Mouse (Mus musculus): ENCODE data around the gene BC024063. TPM values are rescaled to one million over a fixed set of nuclear protein-coding genes. Genes with fewer than 3 reads are reported as not detected.

Gene BC024063
- 0.03 TPM in 1 of 2 replicates, not detected in the other for polyA plus RNA-seq (2012)

GRCm38 (mm10) chr10:82082728-82083621 is at the start of gene BC024063:
BC024063 (plus strand) TSS chr10:82083353.

DNA sequence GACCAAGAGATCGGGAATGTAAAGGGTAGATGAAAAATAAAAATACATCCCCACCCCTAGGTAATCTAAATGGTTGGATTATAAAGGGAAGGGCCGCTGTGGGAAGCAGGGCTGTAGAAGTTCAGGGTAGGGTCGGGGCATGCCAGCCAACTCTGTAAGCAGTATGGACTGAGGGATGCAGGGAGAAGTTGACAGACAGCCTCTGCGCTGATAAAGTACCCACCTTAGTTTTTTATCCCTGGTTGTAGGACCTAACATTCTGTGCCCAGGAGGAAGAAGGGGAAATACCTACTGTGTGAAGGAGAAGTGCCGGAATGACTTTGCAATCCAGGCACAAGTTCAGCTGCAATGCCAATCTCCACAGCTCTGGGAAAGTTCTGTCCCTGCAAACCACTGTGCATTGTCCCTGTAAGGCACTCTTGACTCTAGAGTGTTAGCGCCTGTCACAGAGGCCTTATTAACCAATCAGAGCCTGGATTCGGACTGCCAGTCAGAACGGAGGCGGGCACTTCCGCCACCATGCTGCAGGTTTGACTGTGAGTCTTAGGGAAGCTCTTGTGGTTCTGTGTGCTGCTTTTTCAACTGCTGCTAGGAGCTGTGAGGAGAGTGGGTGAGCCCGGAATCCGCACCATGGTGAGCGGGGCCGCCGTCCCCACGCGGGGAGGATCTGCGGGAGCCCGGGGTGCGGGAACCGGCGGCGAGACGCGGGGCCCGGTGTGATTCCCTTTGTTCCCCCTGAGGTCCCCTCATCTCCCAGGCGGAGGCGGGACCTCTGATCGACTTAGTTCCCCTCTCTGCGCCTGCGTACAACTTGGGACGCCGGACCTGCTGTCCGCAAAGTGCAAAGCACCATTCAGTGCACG is 35.3 kb upstream of the BC024063 start, which contains the start of gene Zfp873:
TSS of gene Zfp873 (plus strand) at position 527 of the 863 bp plus-strand sequence.

GRCm38 (mm10) chr10:82127850-82128401 is 44.8 kb downstream of the BC024063 start, which contains the start of gene AU041133:
AU041133 (plus strand) TSS chr10:82128013.

Other genes starting within 250 kb of the BC024063 start
- gene Gm32687, start 219.4 kb upstream of the BC024063 start, polyA plus RNA-seq (2012), result 0.04 and 0.21 TPM in 2 replicates
- 0.04 TPM in 1 of 2 replicates, not detected in the other for gene Zfp781, start 152.9 kb upstream of the BC024063 start, polyA plus RNA-seq (2012)
- gene Zfp873, start 35.2 kb upstream of the BC024063 start, polyA plus RNA-seq (2012), result 0.16 and 0.22 TPM in 2 replicates
- 0.17 TPM in 1 of 2 replicates, not detected in the other for gene AU041133, start 44.7 kb downstream of the BC024063 start, polyA plus RNA-seq (2012)
- 0.09 and 0.22 TPM in 2 replicates for gene Zfp938, start 157.9 kb downstream of the BC024063 start, polyA plus RNA-seq (2012)
- gene 4932415D10Rik, start 233.2 kb downstream of the BC024063 start, polyA plus RNA-seq (2012), result 0.02 TPM in 1 of 2 replicates, not detected in the other